In the genomic region with DNA sequence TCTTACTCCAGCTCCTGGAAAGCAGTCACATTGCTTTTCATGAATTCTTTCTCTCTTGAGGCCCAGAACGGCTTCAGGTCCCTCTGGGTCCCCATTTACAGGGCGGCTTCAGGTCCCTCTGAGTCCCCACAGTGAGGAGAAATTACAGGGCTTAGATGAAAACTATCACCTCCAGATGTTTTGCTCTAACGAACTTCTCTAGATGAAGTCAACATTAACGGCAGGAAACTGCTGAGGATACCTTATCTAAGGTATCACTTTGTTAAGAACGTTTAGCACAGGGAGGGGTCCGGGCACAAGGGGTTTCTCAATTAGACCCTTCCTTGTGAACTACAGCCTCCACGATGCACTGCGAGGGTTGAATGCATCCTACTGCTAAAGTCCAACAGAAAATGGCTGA, we compare ENCODE assay signal across 9 mouse cellular contexts. TPM values are rescaled to one million over a fixed set of nuclear protein-coding genes. Genes with fewer than 3 reads are reported as not detected.
DNase-seq lines count a peak whose midpoint lies in the region; ATAC-seq lines count a peak whose summit lies in the region.
"Had no signal": no experiment of that assay in that cellular context is flagged by ENCODE, and none has a peak within 500 bp of the region (broad histone marks: within the 10 kb centered on the region; RNA-seq: fewer than 3 reads in every experiment).

No protein-coding gene starts in this region.

- ATAC-seq in erythroblast, adult 5-6 weeks (replicated peaks; ENCODE audit: low FRiP score, poor library complexity, severe bottlenecking), result no peak
- ATAC-seq in lung, embryonic 16.5 days (ENCODE audit: low read depth), result no peak
- no peak for ATAC-seq in stomach, embryonic 15.5 days (ENCODE audit: insufficient read depth, low FRiP score, low read depth)

- H3K9ac ChIP-seq in lung, embryonic 16.5 days (ENCODE audit: low read length), result no peak overlapping the region
- no peak overlapping the region for H3K9ac ChIP-seq in stomach, embryonic 15.5 days

- no peak for DNase-seq in lung, adult 18-20 months
- DNase-seq in limb, embryonic 10.5 days (ENCODE audit: low spot score), result no peak
- DNase-seq in testis, postnatal 14 days (ENCODE audit: low spot score), result no peak
- no peak for DNase-seq in Muller cell, postnatal 12 days (ENCODE audit: inconsistent ontology term)
- DNase-seq: B cell, adult 2 months had no signal

- peak overlapping the region; percentile 68 for H3K4me2 ChIP-seq in lung, embryonic 16.5 days (ENCODE audit: low read depth, low read length)
- H3K4me2 ChIP-seq in stomach, embryonic 15.5 days, result peak overlapping the region; percentile 65

- H3K4me1 ChIP-seq in erythroblast, embryonic 14.5 days (ENCODE audit: control insufficient read depth), result peaks cover 62% of the 10 kb centered on the region
- peaks cover 24% of the 10 kb centered on the region for H3K4me1 ChIP-seq in lung, embryonic 16.5 days (replicated peaks; ENCODE audit: control insufficient read depth, insufficient read depth, low read length)
- H3K4me1 ChIP-seq in limb, embryonic 10.5 days, result peaks cover 33% of the 10 kb centered on the region
- H3K4me1 ChIP-seq in stomach, embryonic 15.5 days, result peaks cover 8% of the 10 kb centered on the region; the same call in 1 of the 2 replicates

- no peaks in the 10 kb centered on the region for H3K9me3 ChIP-seq in erythroblast, embryonic 14.5 days (ENCODE audit: control insufficient read depth, low read length)
- no peaks in the 10 kb centered on the region for H3K9me3 ChIP-seq in lung, embryonic 16.5 days (ENCODE audit: control insufficient read depth, low read length)
- H3K9me3 ChIP-seq in limb, embryonic 10.5 days (replicated peaks), result no peaks in the 10 kb centered on the region
- H3K9me3 ChIP-seq in stomach, embryonic 15.5 days, result no peaks in the 10 kb centered on the region

- no peak overlapping the region for H3K27ac ChIP-seq in lung, embryonic 16.5 days (ENCODE audit: low read length)
- H3K27ac ChIP-seq in limb, embryonic 10.5 days, result peak overlapping the region; percentile 94; the same call in 1 of the 2 replicates
- H3K27ac ChIP-seq in stomach, embryonic 15.5 days, result no peak overlapping the region

- H3K4me3 ChIP-seq in erythroblast, embryonic 14.5 days (replicated peaks), result peak overlapping the region; percentile 92
- no peak overlapping the region; the same call in 1 of the 2 replicates for H3K4me3 ChIP-seq in lung, embryonic 16.5 days (ENCODE audit: low read length)
- H3K4me3 ChIP-seq in limb, embryonic 10.5 days, result peak overlapping the region; percentile 77; the same call in 1 of the 2 replicates
- peak overlapping the region; percentile 84; the same call in 1 of the 2 replicates for H3K4me3 ChIP-seq in stomach, embryonic 15.5 days (replicated peaks)

- peaks cover 26% of the 10 kb centered on the region for H3K36me3 ChIP-seq in erythroblast, embryonic 14.5 days (ENCODE audit: control insufficient read depth)
- H3K36me3 ChIP-seq in lung, embryonic 16.5 days (ENCODE audit: control insufficient read depth, insufficient read depth, low read length), result no peaks in the 10 kb centered on the region
- 0 out of 2 replicates have a peak, but pooled peaks cover 5% of the 10 kb centered on the region for H3K36me3 ChIP-seq in limb, embryonic 10.5 days
- no peaks in the 10 kb centered on the region for H3K36me3 ChIP-seq in stomach, embryonic 15.5 days

- H3K27me3 ChIP-seq in erythroblast, embryonic 14.5 days (ENCODE audit: control insufficient read depth), result no peaks in the 10 kb centered on the region
- H3K27me3 ChIP-seq in lung, embryonic 16.5 days (ENCODE audit: control insufficient read depth, insufficient read depth, low read depth, low read length), result no peaks in the 10 kb centered on the region
- H3K27me3 ChIP-seq in limb, embryonic 10.5 days (ENCODE audit: low read depth, poor library complexity, severe bottlenecking), result no peaks in the 10 kb centered on the region
- no peaks in the 10 kb centered on the region for H3K27me3 ChIP-seq in stomach, embryonic 15.5 days (replicated peaks)

- 81% methylated on average over 8 of the region's 8 CpGs for WGBS in lung, embryonic 16.5 days
- WGBS in limb, embryonic 10.5 days, result 72% methylated on average over 8 of the region's 8 CpGs
- WGBS in stomach, embryonic 15.5 days, result 78% methylated on average over 8 of the region's 8 CpGs

RNA-seq across cellular contexts. Expression of gene Primpol, which starts 1.1 kb away (rescaled TPM):
- 0.06 and 0.09 TPM in 2 replicates for polyA plus RNA-seq in erythroblast, embryonic 14.5 days (2012)
- total RNA-seq in erythroblast, adult 5-6 weeks (2015; ENCODE audit: low replicate concordance), result 3.8 and 15.2 TPM in 2 replicates
- 3.8 and 14.0 TPM in 2 replicates for total RNA-seq in erythroblast, adult 5-6 weeks (2017; ENCODE audit: low replicate concordance)
- 13.2 and 15.2 TPM in 2 replicates for polyA plus RNA-seq in lung, embryonic 16.5 days (2015; fragmentation: Nextera tagmentation; extraction: Ambion mirVana)
- polyA plus RNA-seq in limb, embryonic 10.5 days (2016; fragmentation: Nextera tagmentation; extraction: Ambion mirVana), result 8.9 and 11.4 TPM in 2 replicates
- polyA plus RNA-seq in stomach, embryonic 15.5 days (2015; fragmentation: Nextera tagmentation; extraction: Ambion mirVana), result 13.8 and 15.0 TPM in 2 replicates

RNA-seq across cellular contexts. Expression of gene Casp3, which starts 1.2 kb away (rescaled TPM):
- polyA plus RNA-seq in erythroblast, embryonic 14.5 days (2012), result 0.17 and 0.37 TPM in 2 replicates
- 18.4 and 31.5 TPM in 2 replicates for total RNA-seq in erythroblast, adult 5-6 weeks (2015; ENCODE audit: low replicate concordance)
- 39.3 and 41.9 TPM in 2 replicates for total RNA-seq in erythroblast, adult 5-6 weeks (2017; ENCODE audit: low replicate concordance)
- 85.0 and 89.8 TPM in 2 replicates for polyA plus RNA-seq in lung, embryonic 16.5 days (2015; fragmentation: Nextera tagmentation; extraction: Ambion mirVana)
- polyA plus RNA-seq in limb, embryonic 10.5 days (2016; fragmentation: Nextera tagmentation; extraction: Ambion mirVana), result 128 and 145 TPM in 2 replicates
- polyA plus RNA-seq in stomach, embryonic 15.5 days (2015; fragmentation: Nextera tagmentation; extraction: Ambion mirVana), result 63.5 and 63.8 TPM in 2 replicates

Comparison
In these comparisons a context has a peak if more than half of its experiments do, and no peak if none do; other contexts are left out.
1. RNA of gene Casp3, which starts 1.2 kb away (polyA plus RNA-seq): 128 to 145 TPM in limb, embryonic 10.5 days, 85.0 to 89.8 TPM in lung, embryonic 16.5 days and 63.5 to 63.8 TPM in stomach, embryonic 15.5 days; 0.17 to 0.37 TPM in erythroblast, embryonic 14.5 days; every median in the first group is over 10 times any median in the second.